Mouse (Mus musculus): Measurements from ENCODE around the gene Gpc5. TPM values are rescaled to one million over a fixed set of nuclear protein-coding genes. Genes with fewer than 3 reads are reported as not detected.
A peak's percentile ranks its signal among the peaks of the same experiment; 100 is the strongest.

The Gpc5 gene
- polyA plus RNA-seq, 1 experiment from 2014 or later: 0.05 TPM

DNA sequence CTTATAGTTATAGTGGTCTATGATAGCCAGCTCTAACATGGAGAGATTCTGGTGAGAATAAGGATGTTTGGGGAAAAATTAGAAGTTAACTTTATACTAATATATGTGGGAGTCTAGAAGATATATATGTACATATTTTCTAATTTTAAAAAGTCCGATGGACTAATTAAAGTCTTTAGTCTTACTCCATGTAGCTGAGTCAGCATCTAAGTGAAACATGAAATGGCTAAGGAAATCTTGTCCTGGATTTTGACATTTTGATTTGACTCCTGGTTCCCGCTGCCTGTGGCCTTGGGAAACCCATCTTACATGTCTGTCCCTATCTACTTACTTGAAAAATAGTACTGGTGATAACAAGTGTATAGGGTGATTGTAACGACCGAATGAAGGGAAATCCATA, 1.5 kb upstream of the Gpc5 start:
- Histone ChIP-seq H3K4me3 (ENCODE audit: low read depth, low read length) (no peak overlapping the region), H3K4me2 (ENCODE audit: low read depth, low read length) (no peak overlapping the region), H3K27me3 (ENCODE audit: control insufficient read depth, insufficient read depth, low read depth, low read length) (peaks cover 35% of the 10 kb centered on the region), H3K9ac (ENCODE audit: low read depth, low read length) (no peak overlapping the region), H3K4me1 (ENCODE audit: control insufficient read depth, low read depth, low read length) (peaks cover 4% of the 10 kb centered on the region; the same call in 1 of the 2 replicates), H3K27ac (ENCODE audit: low read length) (no peak overlapping the region), H3K9me3 (replicated peaks; ENCODE audit: control insufficient read depth, low read length) (no peaks in the 10 kb centered on the region), H3K36me3 (ENCODE audit: control insufficient read depth, insufficient read depth) (no peaks in the 10 kb centered on the region)
- ATAC-seq (ENCODE audit: low read depth): no peak
- WGBS (ENCODE audit: insufficient replicate concordance): 63% methylated on average over 4 of the region's 4 CpGs

- Histone ChIP-seq H3K9me3 (replicated peaks; ENCODE audit: control insufficient read depth, low read length) (no peaks in the 10 kb centered on the region), H3K27me3 (ENCODE audit: control insufficient read depth, insufficient read depth, low read depth, low read length) (peaks cover 35% of the 10 kb centered on the region), H3K4me1 (ENCODE audit: control insufficient read depth, low read depth, low read length) (peaks cover 4% of the 10 kb centered on the region; the same call in 1 of the 2 replicates), H3K36me3 (ENCODE audit: control insufficient read depth, insufficient read depth) (no peaks in the 10 kb centered on the region), H3K9ac (ENCODE audit: low read depth, low read length) (no peak overlapping the region), H3K4me2 (ENCODE audit: low read depth, low read length) (peak overlapping the region; percentile 73), H3K27ac (ENCODE audit: low read length) (no peak overlapping the region), H3K4me3 (ENCODE audit: low read depth, low read length) (peak overlapping the region; percentile 63)
- no peak for ATAC-seq (ENCODE audit: low read depth)
- WGBS (ENCODE audit: insufficient replicate concordance): 2% methylated on average over 33 of the region's 33 CpGs
Measured at GRCm38 (mm10) chr14:115092510-115092909, 495 bp downstream of the Gpc5 start.

GRCm38 (mm10) chr14:115092952-115093351, 937 bp downstream of the Gpc5 start:
- H3K4me2 ChIP-seq (ENCODE audit: low read depth, low read length): peak overlapping the region; percentile 73; the same call in 1 of the 2 replicates
- WGBS (ENCODE audit: insufficient replicate concordance): 24% methylated on average over 6 of the region's 6 CpGs
- no peak overlapping the region for H3K9ac ChIP-seq (ENCODE audit: low read depth, low read length)
- H3K9me3 ChIP-seq (replicated peaks; ENCODE audit: control insufficient read depth, low read length): no peaks in the 10 kb centered on the region
- peaks cover 4% of the 10 kb centered on the region; the same call in 1 of the 2 replicates for H3K4me1 ChIP-seq (ENCODE audit: control insufficient read depth, low read depth, low read length)
- ATAC-seq (ENCODE audit: low read depth): no peak
- peaks cover 35% of the 10 kb centered on the region for H3K27me3 ChIP-seq (ENCODE audit: control insufficient read depth, insufficient read depth, low read depth, low read length)
- H3K27ac ChIP-seq (ENCODE audit: low read length): no peak overlapping the region
- H3K4me3 ChIP-seq (ENCODE audit: low read depth, low read length): no peak overlapping the region
- H3K36me3 ChIP-seq (ENCODE audit: control insufficient read depth, insufficient read depth): no peaks in the 10 kb centered on the region

- Histone ChIP-seq H3K4me1 (ENCODE audit: control insufficient read depth, low read depth, low read length) (no peaks in the 10 kb centered on the region), H3K4me2 (ENCODE audit: low read depth, low read length) (no peak overlapping the region), H3K9ac (ENCODE audit: low read depth, low read length) (no peak overlapping the region), H3K9me3 (replicated peaks; ENCODE audit: control insufficient read depth, low read length) (no peaks in the 10 kb centered on the region), H3K27ac (ENCODE audit: low read length) (no peak overlapping the region), H3K27me3 (ENCODE audit: control insufficient read depth, insufficient read depth, low read depth, low read length) (no peaks in the 10 kb centered on the region), H3K36me3 (ENCODE audit: control insufficient read depth, insufficient read depth) (no peaks in the 10 kb centered on the region), H3K4me3 (ENCODE audit: low read depth, low read length) (no peak overlapping the region)
- no peak for ATAC-seq (ENCODE audit: low read depth)
- 62% methylated on average over 9 of the region's 9 CpGs for WGBS (ENCODE audit: insufficient replicate concordance)
Measured at GRCm38 (mm10) chr14:115100617-115101299, 8.7 kb downstream of the Gpc5 start.

DNA sequence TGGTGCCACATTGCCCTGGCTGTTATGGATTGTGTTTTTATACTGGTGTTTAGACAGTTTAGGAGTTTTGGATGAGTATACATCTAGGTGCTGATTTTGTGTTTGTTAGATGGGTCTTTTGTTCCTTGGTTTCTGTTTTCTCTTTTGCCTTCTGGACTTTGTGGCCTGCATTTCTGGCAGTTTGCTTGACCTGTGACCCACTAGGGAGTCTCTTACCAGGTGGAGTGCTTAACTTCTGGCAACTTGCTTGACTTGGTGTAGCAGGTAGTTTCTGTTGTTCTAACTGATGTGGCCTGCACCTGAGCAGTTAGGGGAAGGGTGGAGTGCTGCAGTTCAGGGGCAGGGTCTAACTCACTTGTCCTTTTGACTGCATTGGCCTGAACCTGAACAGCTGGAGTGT, 14.3 kb downstream of the Gpc5 start:
- no peak overlapping the region for H3K9ac ChIP-seq (ENCODE audit: low read depth, low read length)
- no peaks in the 10 kb centered on the region for H3K9me3 ChIP-seq (replicated peaks; ENCODE audit: control insufficient read depth, low read length)

GRCm38 (mm10) chr14:115107467-115107866, 15.5 kb downstream of the Gpc5 start:
- no peaks in the 10 kb centered on the region for H3K36me3 ChIP-seq (ENCODE audit: control insufficient read depth, insufficient read depth)
- H3K4me2 ChIP-seq (ENCODE audit: low read depth, low read length): no peak overlapping the region
- no peak overlapping the region for H3K9ac ChIP-seq (ENCODE audit: low read depth, low read length)
- H3K9me3 ChIP-seq (replicated peaks; ENCODE audit: control insufficient read depth, low read length): no peaks in the 10 kb centered on the region
- no peak overlapping the region for H3K4me3 ChIP-seq (ENCODE audit: low read depth, low read length)
- no peak overlapping the region for H3K27ac ChIP-seq (ENCODE audit: low read length)
- no peaks in the 10 kb centered on the region for H3K4me1 ChIP-seq (ENCODE audit: control insufficient read depth, low read depth, low read length)
- ATAC-seq (ENCODE audit: low read depth): no peak
- 37% methylated on average over 2 of the region's 2 CpGs for WGBS (ENCODE audit: insufficient replicate concordance)
- no peaks in the 10 kb centered on the region for H3K27me3 ChIP-seq (ENCODE audit: control insufficient read depth, insufficient read depth, low read depth, low read length)

More for the DNA sequence above, 14.3 kb downstream of the Gpc5 start:
- Histone ChIP-seq H3K4me1 (ENCODE audit: control insufficient read depth, low read depth, low read length) (no peaks in the 10 kb centered on the region), H3K4me3 (ENCODE audit: low read depth, low read length) (no peak overlapping the region), H3K36me3 (ENCODE audit: control insufficient read depth, insufficient read depth) (no peaks in the 10 kb centered on the region), H3K4me2 (ENCODE audit: low read depth, low read length) (no peak overlapping the region), H3K27ac (ENCODE audit: low read length) (no peak overlapping the region), H3K27me3 (ENCODE audit: control insufficient read depth, insufficient read depth, low read depth, low read length) (no peaks in the 10 kb centered on the region)
- no peak for ATAC-seq (ENCODE audit: low read depth)

GRCm38 (mm10) chr14:115118626-115119025, 26.6 kb downstream of the Gpc5 start:
- Histone ChIP-seq H3K36me3 (ENCODE audit: control insufficient read depth, insufficient read depth) (no peaks in the 10 kb centered on the region), H3K4me3 (ENCODE audit: low read depth, low read length) (no peak overlapping the region), H3K4me1 (ENCODE audit: control insufficient read depth, low read depth, low read length) (no peaks in the 10 kb centered on the region), H3K4me2 (ENCODE audit: low read depth, low read length) (no peak overlapping the region), H3K9me3 (replicated peaks; ENCODE audit: control insufficient read depth, low read length) (no peaks in the 10 kb centered on the region), H3K9ac (ENCODE audit: low read depth, low read length) (no peak overlapping the region), H3K27ac (ENCODE audit: low read length) (no peak overlapping the region), H3K27me3 (ENCODE audit: control insufficient read depth, insufficient read depth, low read depth, low read length) (no peaks in the 10 kb centered on the region)
- no peak; the same call in 1 of the 2 replicates for ATAC-seq (ENCODE audit: low read depth)
- 53% methylated on average over 9 of the region's 9 CpGs for WGBS (ENCODE audit: insufficient replicate concordance)

DNA sequence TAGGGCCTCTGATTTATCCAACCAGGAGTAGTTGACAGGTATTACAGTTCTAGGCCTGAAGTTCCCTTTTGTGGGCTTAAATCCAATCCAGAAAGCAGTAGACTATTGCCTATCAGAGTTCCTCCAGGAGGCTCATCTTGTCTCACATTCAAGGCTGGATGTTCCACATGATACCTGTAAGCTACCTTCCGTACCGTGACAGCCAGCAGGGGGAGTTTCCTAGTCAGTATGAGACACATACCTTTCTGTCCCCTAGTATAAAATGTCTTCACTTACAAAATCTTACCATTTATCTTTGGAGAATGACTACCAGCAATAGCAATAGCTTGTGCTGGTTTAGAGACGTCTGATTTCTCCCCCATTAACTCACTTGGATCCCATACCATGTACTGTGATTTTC, 56.8 kb downstream of the Gpc5 start:
- no peaks in the 10 kb centered on the region for H3K27me3 ChIP-seq (ENCODE audit: control insufficient read depth, insufficient read depth, low read depth, low read length)
- H3K9me3 ChIP-seq (replicated peaks; ENCODE audit: control insufficient read depth, low read length): no peaks in the 10 kb centered on the region
- H3K27ac ChIP-seq (ENCODE audit: low read length): no peak overlapping the region
- no peaks in the 10 kb centered on the region for H3K4me1 ChIP-seq (ENCODE audit: control insufficient read depth, low read depth, low read length)
- H3K4me2 ChIP-seq (ENCODE audit: low read depth, low read length): no peak overlapping the region
- H3K4me3 ChIP-seq (ENCODE audit: low read depth, low read length): no peak overlapping the region
- no peaks in the 10 kb centered on the region for H3K36me3 ChIP-seq (ENCODE audit: control insufficient read depth, insufficient read depth)
- no peak overlapping the region for H3K9ac ChIP-seq (ENCODE audit: low read depth, low read length)
- no peak for ATAC-seq (ENCODE audit: low read depth)
- WGBS (ENCODE audit: insufficient replicate concordance): 52% methylated on average over 3 of the region's 3 CpGs

DNA sequence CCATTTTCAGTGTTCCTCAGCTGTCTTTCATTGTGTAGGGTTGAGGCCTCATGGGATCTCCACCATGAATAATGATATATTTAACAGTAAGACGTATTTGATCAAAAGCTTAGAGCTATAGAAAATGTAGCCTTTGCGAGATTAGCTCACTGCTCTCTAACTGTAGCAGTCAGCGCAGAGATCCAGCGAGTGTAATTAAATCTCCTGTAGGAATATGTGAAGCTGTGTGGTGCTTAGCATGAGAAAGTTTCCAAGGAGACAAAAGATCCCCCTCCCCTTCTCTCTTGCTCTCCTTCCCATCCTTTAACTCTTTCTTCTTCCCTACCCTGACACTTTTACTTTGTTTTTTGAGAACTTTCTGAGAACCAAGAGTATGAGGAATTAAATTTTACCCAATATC, 64.6 kb downstream of the Gpc5 start:
- ATAC-seq (ENCODE audit: low read depth): no peak
- Histone ChIP-seq H3K27me3 (ENCODE audit: control insufficient read depth, insufficient read depth, low read depth, low read length) (no peaks in the 10 kb centered on the region), H3K4me3 (ENCODE audit: low read depth, low read length) (no peak overlapping the region), H3K4me1 (ENCODE audit: control insufficient read depth, low read depth, low read length) (no peaks in the 10 kb centered on the region), H3K4me2 (ENCODE audit: low read depth, low read length) (no peak overlapping the region), H3K27ac (ENCODE audit: low read length) (no peak overlapping the region), H3K9ac (ENCODE audit: low read depth, low read length) (no peak overlapping the region), H3K36me3 (ENCODE audit: control insufficient read depth, insufficient read depth) (no peaks in the 10 kb centered on the region), H3K9me3 (replicated peaks; ENCODE audit: control insufficient read depth, low read length) (no peaks in the 10 kb centered on the region)
- 66% methylated on average over 4 of the region's 4 CpGs for WGBS (ENCODE audit: insufficient replicate concordance)

Data from liver, embryonic 16.5 days (tissue).